Mouse (Mus musculus) bone marrow, adult 2 months (tissue): Measurements from ENCODE around the gene Sptssb. TPM values are rescaled to one million over a fixed set of nuclear protein-coding genes. Genes with fewer than 3 reads are reported as not detected.

Experiments used
- H3K27ac ChIP-seq: fragments of 200-500 bp; 2 replicates; pipeline ENCODE4 v1.5.1; 2012; ENCODE audit warnings: low read depth, mild to moderate bottlenecking, control low read depth, inconsistent platforms, low read length; ENCODE audit not compliant: control insufficient read depth, poor library complexity, insufficient read depth
- H3K4me1 ChIP-seq: fragments of 200-500 bp; 2 replicates; pipeline ENCODE4 v1.6.1; 2011; ENCODE audit warnings: low read length; ENCODE audit not compliant: control insufficient read depth, insufficient read depth
- H3K4me3 ChIP-seq: fragments of 200-500 bp; replicated peaks from 2 replicates; pipeline ENCODE3; 2011; ENCODE audit warnings: mild to moderate bottlenecking, low read depth, low read length, control low read depth; ENCODE audit not compliant: control insufficient read depth
- CTCF ChIP-seq: fragments of 200-500 bp; IDR thresholded peaks from 2 replicates; pipeline ENCODE4 v1.5.1; 2011; ENCODE audit warnings: low read length, control low read depth; ENCODE audit not compliant: control insufficient read depth, insufficient read depth
- POLR2A ChIP-seq: fragments of 200-500 bp; IDR thresholded peaks from 2 replicates; pipeline ENCODE4 v1.6.1; 2011; ENCODE audit warnings: low read depth, mild to moderate bottlenecking, control low read depth, low read length, borderline replicate concordance; ENCODE audit not compliant: control insufficient read depth
- WGBS: fragments of 180-500 bp; shearing (Covaris S2); methylation state at CpG from one replicate; pipeline ENCODE4 v1.1.7; 2018; 5-methylcytosine and 5-hydroxymethylcytosine counted together
- polyA plus RNA-seq: library from polyadenylated mRNA; stranded (reverse); fragments of >200 nt; gene quantifications from 2 replicates; pipeline ENCODE4 v1.2.4, GENCODE M21; 2011; ENCODE audit warnings: low replicate concordance; ENCODE audit not compliant: missing spikeins, insufficient read depth, insufficient read length

The Sptssb gene
- polyA plus RNA-seq, 1 experiment = not detected

- Histone ChIP-seq H3K27ac (no peak overlapping the region), H3K4me3 (no peak overlapping the region), H3K4me1 (no peaks in the 10 kb centered on the region)
- no peak for TF ChIP-seq CTCF
- TF ChIP-seq POLR2A = no peak
- WGBS = 85% methylated on average over 11 of the region's 11 CpGs
These were observed 35.8 kb upstream of the Sptssb start for GRCm38 (mm10) chr3:69895516-69895915.

DNA sequence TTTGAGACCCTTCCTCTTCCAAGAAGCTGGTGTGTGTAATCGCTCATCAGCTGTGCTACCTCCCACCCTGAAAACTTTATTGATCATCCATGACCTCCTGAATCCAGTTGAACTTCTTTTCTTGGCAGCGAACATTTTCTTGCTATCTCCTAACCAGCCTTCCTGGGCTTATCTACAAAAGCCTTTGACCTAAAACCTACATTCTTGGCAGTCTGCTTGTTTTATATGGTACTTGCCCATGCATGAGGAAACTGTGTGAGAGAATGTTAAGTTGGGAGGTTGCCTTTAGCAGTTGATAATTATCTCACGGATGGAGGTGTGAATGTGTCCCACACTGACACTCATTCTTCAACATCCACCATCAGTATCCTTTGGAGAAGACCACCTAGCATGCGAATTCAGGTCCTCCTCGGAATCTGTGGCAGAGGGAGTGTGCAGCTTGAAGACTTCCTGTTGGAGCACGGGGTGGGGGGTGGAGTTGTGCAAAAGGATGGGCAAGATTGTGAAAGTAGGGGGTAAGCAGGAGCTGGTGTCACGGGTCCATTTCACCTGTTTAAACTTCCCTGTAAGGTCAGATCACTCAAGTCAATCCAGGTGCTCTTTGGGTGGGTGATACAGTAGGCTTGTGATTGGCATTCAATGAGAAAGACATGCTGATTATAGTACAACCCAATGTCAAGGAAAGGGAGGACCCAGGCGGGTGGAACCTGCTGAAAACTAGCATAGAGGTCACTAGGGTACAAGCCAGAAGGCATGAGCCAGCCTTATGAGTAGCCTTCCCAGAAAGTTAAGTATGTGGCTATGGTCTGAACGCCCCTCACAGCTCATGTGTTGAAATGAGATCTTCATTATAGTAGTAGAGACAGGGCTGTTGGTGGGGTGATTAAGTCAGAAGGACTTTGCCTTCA is 32.7 kb upstream of the Sptssb start:
- TF ChIP-seq CTCF (no peak), POLR2A (no peak)
- WGBS = 62% methylated on average over 9 of the region's 9 CpGs
- Histone ChIP-seq H3K4me1 (no peaks in the 10 kb centered on the region), H3K4me3 (no peak overlapping the region), H3K27ac (no peak overlapping the region)

GRCm38 (mm10) chr3:69885866-69886265 is 26.1 kb upstream of the Sptssb start:
- H3K4me3 ChIP-seq = no peak overlapping the region
- H3K4me1 ChIP-seq = no peaks in the 10 kb centered on the region
- TF ChIP-seq POLR2A (no peak), CTCF (no peak)
- 64% methylated on average over 2 of the region's 2 CpGs for WGBS
- H3K27ac ChIP-seq = no peak overlapping the region

DNA sequence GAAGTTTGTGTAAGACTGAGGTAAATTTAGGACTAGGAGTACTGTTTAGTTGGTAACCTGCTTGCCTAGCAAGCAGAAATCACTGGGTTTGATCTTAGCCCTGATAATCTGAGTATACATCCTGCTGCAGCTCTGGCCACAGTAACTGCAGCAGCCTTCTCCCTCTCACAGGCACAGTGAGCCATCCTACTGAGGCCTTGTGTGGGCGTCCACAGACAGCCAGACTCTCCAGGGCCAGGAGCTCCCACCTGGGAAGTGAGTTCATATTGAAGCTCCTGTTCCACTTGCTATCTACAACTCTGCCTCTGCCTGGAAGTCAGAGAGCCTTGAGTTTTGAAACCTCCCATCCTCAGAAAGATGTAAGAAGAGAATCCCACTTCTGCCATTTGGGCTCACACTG is 24.0 kb upstream of the Sptssb start:
- no peaks in the 10 kb centered on the region for H3K4me1 ChIP-seq
- TF ChIP-seq POLR2A = no peak
- no peak for TF ChIP-seq CTCF
- H3K27ac ChIP-seq = no peak overlapping the region
- 77% methylated on average over 1 of the region's 1 CpGs for WGBS
- no peak overlapping the region for H3K4me3 ChIP-seq

DNA sequence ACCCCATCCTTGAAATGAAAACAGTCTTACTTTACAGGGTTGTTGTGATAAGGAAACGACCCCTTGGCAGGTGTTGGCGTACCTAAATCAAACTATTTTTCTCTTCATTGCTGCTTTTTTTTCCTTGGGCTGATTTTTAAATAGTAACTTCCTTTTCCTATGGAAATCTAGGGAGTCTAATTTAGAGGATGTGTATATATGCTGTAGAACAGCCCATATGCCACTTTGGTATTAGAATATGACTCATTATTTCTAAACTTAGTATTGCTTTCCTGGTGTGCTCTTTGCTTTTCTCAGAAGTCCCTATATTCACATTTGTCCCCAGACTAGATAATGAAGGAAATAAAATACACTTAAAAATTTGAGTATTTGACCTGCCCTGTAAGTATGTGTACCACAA is 17.8 kb upstream of the Sptssb start:
- 71% methylated on average over 2 of the region's 2 CpGs for WGBS
- Histone ChIP-seq H3K4me1 (no peaks in the 10 kb centered on the region), H3K4me3 (no peak overlapping the region), H3K27ac (no peak overlapping the region)
- TF ChIP-seq CTCF = no peak
- no peak for TF ChIP-seq POLR2A

DNA sequence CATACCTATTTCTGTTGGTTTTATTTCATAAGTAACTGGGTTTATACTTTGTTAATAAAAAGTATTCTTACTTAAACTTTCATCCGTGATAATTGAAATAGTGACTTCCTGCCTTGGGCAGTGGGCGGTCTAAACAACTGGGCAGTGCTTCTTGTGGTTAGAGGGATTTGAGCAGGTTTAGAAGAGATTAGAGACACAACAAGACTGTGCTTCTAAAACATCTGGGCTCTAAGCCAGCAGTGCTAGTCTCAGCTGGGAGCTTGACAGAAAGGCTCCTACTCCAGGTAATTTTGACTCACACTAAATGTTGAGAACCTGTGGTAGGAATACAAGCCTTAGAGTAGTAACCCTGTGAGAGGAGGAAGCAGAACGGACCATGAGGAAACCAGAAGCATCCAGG is 15.0 kb upstream of the Sptssb start:
- no peak overlapping the region for H3K4me3 ChIP-seq
- no peak overlapping the region for H3K27ac ChIP-seq
- 5% methylated on average over 3 of the region's 3 CpGs for WGBS
- H3K4me1 ChIP-seq = no peaks in the 10 kb centered on the region
- TF ChIP-seq POLR2A (no peak), CTCF (no peak)

DNA sequence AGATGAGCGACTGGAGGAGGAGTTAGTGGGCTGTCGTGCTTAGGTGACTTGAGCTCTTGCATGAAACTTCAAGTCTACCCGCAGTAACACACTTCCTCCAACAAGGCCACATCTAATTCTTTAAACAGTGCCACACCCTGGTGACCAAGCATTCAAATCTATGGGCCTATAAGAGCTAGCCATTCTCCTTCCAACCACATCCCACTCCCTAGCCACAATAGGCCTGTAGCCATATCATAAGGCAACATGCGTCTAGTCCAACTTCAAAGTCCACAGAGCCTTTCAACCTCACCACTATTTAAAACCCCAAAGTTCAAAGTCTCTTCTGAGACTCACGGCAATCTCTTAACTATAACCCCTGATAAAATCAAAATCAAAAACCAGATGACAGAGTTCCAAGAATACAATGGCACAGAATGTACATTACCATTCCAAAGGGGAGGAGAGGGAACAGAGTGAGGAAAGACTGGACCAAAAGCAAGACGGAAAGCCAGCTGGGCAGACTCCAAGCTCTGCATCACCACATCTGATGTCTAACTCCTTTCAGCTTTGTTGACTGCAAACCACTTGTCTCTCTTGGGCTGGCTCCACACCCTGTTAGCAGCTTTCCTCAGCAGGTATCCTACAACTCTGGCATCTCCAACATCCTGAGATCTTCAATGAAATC is 13.1 kb upstream of the Sptssb start:
- H3K27ac ChIP-seq = no peak overlapping the region
- no peak for TF ChIP-seq POLR2A
- no peak for TF ChIP-seq CTCF
- 79% methylated on average over 6 of the region's 6 CpGs for WGBS
- no peak overlapping the region for H3K4me3 ChIP-seq
- no peaks in the 10 kb centered on the region for H3K4me1 ChIP-seq

DNA sequence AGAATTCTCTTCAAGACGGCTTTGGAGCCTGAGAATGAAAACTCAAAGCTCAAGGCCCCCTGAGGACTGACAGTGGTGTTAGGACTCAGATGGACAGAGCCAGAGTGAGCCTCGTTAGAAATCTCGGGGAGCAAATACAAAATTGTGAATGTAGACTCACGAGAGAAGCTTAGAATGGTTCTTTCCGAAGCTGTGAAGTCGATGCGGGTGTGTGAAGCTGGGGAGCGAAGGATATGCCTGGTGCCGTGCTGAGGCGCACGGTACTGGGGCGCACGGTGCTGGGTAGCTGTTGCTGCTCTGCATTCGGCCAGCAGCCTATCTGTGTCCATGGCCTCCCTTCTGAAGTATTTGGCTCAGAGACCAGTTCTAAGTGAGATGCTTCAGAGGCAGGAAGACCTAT is 11.4 kb upstream of the Sptssb start:
- WGBS = 83% methylated on average over 14 of the region's 14 CpGs
- Histone ChIP-seq H3K27ac (no peak overlapping the region), H3K4me3 (no peak overlapping the region), H3K4me1 (no peaks in the 10 kb centered on the region)
- TF ChIP-seq POLR2A (no peak), CTCF (no peak)

GRCm38 (mm10) chr3:69869702-69870101 is 10.0 kb upstream of the Sptssb start:
- H3K27ac ChIP-seq = no peak overlapping the region
- H3K4me3 ChIP-seq = no peak overlapping the region
- WGBS = 75% methylated on average over 8 of the region's 8 CpGs
- no peak for TF ChIP-seq CTCF
- TF ChIP-seq POLR2A = no peak
- no peaks in the 10 kb centered on the region for H3K4me1 ChIP-seq
